Mouse (Mus musculus) left cerebral cortex, postnatal 36 days (tissue): ENCODE measurements around the gene Dll4. TPM values are rescaled to one million over a fixed set of nuclear protein-coding genes. Genes with fewer than 3 reads are reported as not detected.

Experiments used
- DNase-seq, 2 experiments: peaks; one replicate each; pipeline ENCODE4 v3.0.0; 2021 to 2022; ENCODE audit warnings: low spot score in 2 of 2, mixed read lengths in 1 of 2
- intact Hi-C: fragments of 180-260 bp; cut with DNase I; formaldehyde crosslinking; loops from one replicate; pipeline ENCODE4 v1.15.1; 2025
- total RNA-seq, 2 experiments: library from RNA; stranded (reverse); gene quantifications; 2 replicates each; pipeline ENCODE4 v1.2.3; 2021

Gene Dll4
- total RNA-seq, 2 experiments from 2014 or later, result 3.2 to 3.8 TPM

- DNase-seq, result no peak
- intact Hi-C loops, result loop anchor here (5.0 kb wide), 1 partner anchor 84 kb away; no protein-coding TSS in a partner anchor
These were observed 3.0 kb downstream of the Dll4 start for GRCm38 (mm10) chr2:119328546-119328945.

DNA sequence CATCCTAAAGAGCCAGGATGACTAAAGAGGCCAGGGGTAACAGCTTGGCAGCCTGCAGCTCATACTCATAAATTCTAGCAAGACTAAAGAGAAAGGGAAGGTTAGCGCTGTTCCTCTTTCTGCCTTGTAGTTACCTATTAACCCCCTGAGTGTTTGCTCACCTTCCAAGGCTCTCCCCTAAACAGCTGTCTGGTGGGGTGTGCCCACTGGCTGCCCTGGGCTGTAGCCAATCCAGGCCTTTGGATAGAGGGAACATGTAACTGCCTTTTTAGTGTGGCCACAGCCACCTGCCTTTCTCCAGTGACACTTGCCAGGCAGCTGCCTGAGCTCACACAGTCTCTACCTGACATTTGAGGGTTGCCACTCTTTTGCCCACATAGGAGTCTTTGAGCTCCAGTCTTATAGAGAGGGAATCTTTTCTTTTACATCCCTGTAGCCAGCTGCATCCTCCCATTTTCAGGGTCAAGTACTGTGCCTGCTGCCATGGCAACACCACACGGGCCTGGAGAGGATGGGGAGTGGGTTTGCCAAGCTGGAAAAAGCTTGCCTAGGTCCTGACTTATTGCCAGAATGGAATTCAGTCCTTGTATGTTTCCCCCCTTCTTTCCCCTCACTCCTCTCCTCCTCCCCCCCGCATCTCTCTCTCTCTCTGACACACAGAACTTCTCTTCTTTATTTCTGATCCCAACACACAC lies 3.7 kb downstream of the Dll4 start:
- intact Hi-C loops, result loop anchor here (5.0 kb wide), 1 partner anchor 83 kb away; no protein-coding TSS in a partner anchor
- DNase-seq, result no peak

- intact Hi-C loops, result no loop called here
- no peak for DNase-seq
These were observed 5.2 kb downstream of the Dll4 start for GRCm38 (mm10) chr2:119330795-119331194.

DNA sequence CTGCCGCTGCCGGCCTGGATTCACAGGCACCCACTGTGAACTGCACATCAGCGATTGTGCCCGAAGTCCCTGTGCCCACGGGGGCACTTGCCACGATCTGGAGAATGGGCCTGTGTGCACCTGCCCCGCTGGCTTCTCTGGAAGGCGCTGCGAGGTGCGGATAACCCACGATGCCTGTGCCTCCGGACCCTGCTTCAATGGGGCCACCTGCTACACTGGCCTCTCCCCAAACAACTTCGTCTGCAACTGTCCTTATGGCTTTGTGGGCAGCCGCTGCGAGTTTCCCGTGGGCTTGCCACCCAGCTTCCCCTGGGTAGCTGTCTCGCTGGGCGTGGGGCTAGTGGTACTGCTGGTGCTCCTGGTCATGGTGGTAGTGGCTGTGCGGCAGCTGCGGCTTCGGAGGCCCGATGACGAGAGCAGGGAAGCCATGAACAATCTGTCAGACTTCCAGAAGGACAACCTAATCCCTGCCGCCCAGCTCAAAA lies 6.6 kb downstream of the Dll4 start:
- DNase-seq, result no peak
- intact Hi-C loops, result no loop called here

- intact Hi-C loops, result no loop called here
These were observed 8.6 kb downstream of the Dll4 start for GRCm38 (mm10) chr2:119334135-119334534.

GRCm38 (mm10) chr2:119334964-119335525 lies 9.5 kb downstream of the Dll4 start:
- DNase-seq, result no peak
- intact Hi-C loops, result loop anchor here (5.0 kb wide), 1 partner anchor 33 kb away; no protein-coding TSS in a partner anchor

More at GRCm38 (mm10) chr2:119334135-119334534, 8.6 kb downstream of the Dll4 start:
- no peak for DNase-seq

- intact Hi-C loops, result loop anchor here (5.0 kb wide), 1 partner anchor 33 kb away; no protein-coding TSS in a partner anchor
- no peak for DNase-seq
These were observed 10.0 kb downstream of the Dll4 start for GRCm38 (mm10) chr2:119335535-119335934.

- no peak for DNase-seq
- intact Hi-C loops, result loop anchor here (5.0 kb wide), 1 partner anchor 34 kb away; no protein-coding TSS in a partner anchor
These were observed 10.4 kb downstream of the Dll4 start for GRCm38 (mm10) chr2:119336002-119336401.

DNA sequence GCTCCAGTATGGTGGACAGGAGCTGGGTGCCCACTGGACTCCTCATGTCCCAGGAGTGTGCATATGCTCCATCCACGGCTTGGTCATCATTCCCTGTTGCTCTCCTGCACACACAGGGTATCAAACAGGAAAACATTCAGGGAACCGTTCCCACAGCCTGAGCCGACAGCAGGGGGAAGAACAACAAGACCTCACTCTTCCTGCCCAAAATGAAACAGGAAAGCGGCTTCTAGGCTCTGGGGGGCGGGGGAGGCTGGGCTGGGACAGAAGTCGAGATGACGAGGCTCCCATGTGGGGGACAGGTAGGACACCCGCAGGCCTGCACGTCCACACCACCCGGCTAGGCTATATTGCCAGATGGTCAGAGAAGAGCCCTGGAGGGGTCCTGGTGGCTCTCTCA lies 10.9 kb downstream of the Dll4 start:
- no peak for DNase-seq
- intact Hi-C loops, result loop anchor here (5.0 kb wide), 1 partner anchor 34 kb away; no protein-coding TSS in a partner anchor

DNA sequence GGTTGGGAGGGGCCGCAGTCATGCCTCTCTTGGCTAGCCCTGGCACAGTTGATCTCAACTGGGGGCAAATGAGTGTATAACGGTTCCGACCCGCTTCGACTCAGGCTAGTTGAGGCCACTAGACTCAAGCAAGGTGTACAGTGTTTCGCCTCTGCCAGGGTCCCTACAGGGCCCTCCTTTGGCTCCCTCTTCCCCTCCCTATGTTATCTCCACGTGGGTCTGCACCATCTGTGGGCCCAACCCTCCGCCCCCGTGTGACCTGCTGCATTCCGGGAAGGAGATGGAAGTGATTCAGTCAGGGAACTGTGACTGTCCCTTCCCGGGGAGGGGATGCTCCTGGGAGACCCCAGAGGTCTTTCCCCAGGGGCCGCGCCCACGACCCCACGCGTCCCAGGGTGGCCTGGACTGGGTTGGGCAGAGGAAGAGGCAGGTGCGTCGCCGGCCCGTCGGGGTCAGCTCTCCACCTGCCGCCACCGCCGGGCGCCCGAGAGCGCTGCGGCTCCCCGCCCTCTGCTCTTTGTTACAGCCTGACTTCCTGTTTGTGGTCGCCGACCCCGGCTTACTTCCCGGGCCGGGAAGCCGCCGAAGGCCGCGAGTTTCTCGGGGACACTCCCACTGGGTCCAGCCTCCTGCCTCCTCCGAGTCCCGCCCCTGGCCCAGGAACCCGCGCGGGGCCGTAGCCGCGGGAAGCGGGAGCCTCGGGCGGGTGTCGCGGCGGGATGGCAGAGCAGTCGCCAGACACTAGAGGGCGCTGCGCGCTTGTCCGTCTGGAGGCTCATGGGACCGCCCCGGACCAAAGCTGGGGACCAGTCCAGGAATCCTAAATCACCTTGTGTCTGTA lies 12.1 kb downstream of the Dll4 start:
- peak; percentile 81 to 82 for DNase-seq
- intact Hi-C loops, result loop anchor here (5.0 kb wide), 1 partner anchor 35 kb away; no protein-coding TSS in a partner anchor

GRCm38 (mm10) chr2:119344537-119345138 lies 19.1 kb downstream of the Dll4 start:
- DNase-seq, result no peak
- intact Hi-C loops, result no loop called here

DNA sequence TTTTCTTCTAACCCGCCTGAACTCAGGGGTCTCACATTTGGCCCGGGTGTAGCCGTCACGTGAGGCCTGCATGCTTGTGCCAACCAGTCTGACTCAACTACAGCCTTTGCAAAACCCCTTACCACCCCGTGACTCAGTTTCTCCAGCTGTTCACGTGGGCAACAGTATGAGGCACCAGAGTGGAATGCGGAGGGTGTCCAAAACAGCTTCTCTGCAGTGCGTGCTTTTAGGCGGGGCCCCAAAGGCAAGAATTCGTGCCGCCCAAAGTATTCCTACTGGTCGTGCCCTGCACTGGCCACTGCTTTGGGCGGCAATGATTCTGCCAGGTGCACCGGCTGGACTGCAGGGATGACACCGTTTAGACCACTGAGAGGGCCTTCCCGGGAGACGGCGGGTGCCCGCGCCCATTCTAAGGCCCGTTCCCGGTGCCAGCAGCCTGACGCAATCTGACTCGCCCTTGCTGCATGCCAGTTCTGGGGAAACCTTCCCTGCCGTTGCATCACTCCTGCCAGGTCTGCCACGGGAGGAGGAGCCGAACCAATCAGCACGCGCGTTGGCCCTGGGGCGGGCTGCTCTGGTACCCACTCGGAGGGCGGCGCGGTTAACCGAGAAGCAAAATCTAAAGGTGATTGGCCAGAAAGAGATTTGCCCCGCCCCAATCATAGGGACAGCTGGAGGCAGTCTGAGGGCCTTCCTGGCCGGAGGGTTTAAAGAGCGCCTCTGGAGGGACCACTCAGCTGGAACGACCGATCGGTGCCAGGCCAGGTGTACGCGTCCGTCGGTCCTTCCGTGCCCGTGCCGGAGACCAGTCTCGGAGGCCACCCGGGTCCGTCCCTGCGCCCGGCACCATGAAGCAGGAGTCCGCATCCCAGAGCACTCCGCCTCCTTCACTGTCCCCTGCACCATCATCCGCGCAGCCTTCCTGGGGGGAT lies 25.2 kb downstream of the Dll4 start, which contains the start of gene Chac1:
Gene Chac1, plus strand, starts transcription at position 675 of the 932 bp plus-strand sequence.
- peak; percentile 94 to 95 for DNase-seq
- intact Hi-C loops, result no loop called here

DNA sequence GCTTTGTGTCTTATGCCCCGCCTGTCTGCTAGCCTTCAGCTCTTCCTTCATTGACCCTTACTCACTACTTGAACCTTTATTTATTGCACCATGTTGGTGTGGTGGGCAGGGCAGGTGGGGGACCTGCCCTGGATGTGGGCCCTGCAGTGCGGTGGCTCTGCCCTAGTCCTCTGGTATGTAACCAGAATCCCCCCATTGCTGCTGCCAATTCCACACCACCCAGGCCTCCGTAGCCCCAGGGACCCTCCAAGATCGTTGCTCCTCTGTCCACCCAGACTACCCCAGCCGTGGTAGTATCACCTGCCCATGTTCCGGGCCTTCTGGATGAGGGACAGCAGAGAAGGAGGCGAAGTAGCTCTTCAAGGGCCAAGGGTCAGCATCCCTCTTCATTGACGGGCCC lies 28.1 kb downstream of the Dll4 start:
- DNase-seq, result no peak
- intact Hi-C loops, result no loop called here

- intact Hi-C loops, result no loop called here
- no peak for DNase-seq
These were observed 29.5 kb downstream of the Dll4 start for GRCm38 (mm10) chr2:119355089-119355488.

GRCm38 (mm10) chr2:119355651-119356050 lies 30.1 kb downstream of the Dll4 start:
- DNase-seq, result no peak
- intact Hi-C loops, result no loop called here

DNA sequence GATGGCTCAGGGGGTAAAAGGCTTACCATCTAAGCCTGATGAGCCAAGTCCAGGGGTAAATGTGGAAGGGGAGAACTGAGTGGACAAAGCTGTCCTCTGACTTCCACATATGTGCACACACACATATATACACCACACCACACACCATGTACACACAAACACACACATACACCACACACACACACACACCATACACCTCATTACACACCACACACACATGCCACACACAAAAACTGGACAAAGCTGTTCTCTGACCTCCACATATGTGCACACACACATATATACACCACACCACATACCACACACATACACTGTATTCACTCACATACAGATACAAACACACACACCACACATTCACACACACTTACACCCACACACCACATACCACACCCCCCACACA lies 30.7 kb downstream of the Dll4 start:
- intact Hi-C loops, result no loop called here

DNA sequence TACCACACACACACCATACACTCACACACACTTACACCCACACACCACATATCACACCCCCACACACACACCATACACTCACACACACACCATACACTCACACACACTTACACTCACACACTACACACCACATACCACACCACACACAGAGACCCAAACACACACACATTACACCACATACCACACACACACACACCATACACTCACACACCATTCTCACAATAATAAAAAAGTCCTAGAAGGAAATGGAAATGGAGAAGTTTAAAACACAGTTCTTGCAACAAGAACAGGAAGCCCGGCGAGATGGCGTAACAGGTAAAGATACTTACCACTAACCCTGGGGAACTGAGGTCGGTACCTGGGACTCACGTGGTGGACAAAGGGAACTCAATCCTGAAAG lies 31.2 kb downstream of the Dll4 start:
- intact Hi-C loops, result no loop called here
- DNase-seq, result no peak

More for the DNA sequence above, 30.7 kb downstream of the Dll4 start:
- no peak for DNase-seq

- intact Hi-C loops, result no loop called here
- DNase-seq, result no peak
These were observed 32.7 kb downstream of the Dll4 start for GRCm38 (mm10) chr2:119358249-119358648.
